Mouse (Mus musculus): ENCODE measurements around the gene Olfr51.
A peak's percentile ranks its signal among the peaks of the same experiment; 100 is the strongest.
"Not testable (repeated sequence)": the region's sequence is repeated elsewhere in the genome, so short reads cannot be mapped to it uniquely, and the experiment has no call there.

Olfr51 gene

GRCm38 (mm10) chr11:51003296-51003695 is at the start of gene Olfr51:
Olfr51 (plus strand) TSS chr11:51003596.
- no peak for DNase-seq (ENCODE audit: low read depth, low spot score)

GRCm38 (mm10) chr11:50953665-50954064 is 49.7 kb upstream of the Olfr51 start, which contains the start of gene Prop1:
Prop1 (minus strand) TSS chr11:50953765.
- DNase-seq (ENCODE audit: low read depth, low spot score) = no peak

- DNase-seq (ENCODE audit: low read depth, low spot score) = no peak
Measured at GRCm38 (mm10) chr11:50964886-50965285, 38.5 kb upstream of the Olfr51 start.

GRCm38 (mm10) chr11:50966230-50966629 is 37.2 kb upstream of the Olfr51 start, which contains the start of gene Olfr1378:
Olfr1378 (plus strand) TSS chr11:50966530.
- no peak for DNase-seq (ENCODE audit: low read depth, low spot score)

- DNase-seq (ENCODE audit: low read depth, low spot score) = no peak
Measured at GRCm38 (mm10) chr11:50977216-50977615, 26.2 kb upstream of the Olfr51 start.

GRCm38 (mm10) chr11:50981667-50982066 is 21.7 kb upstream of the Olfr51 start, which contains the start of gene Olfr1377:
Olfr1377 (plus strand) TSS chr11:50981967.
- no peak for DNase-seq (ENCODE audit: low read depth, low spot score)

- no peak for DNase-seq (ENCODE audit: low read depth, low spot score)
Measured at GRCm38 (mm10) chr11:51011821-51012220, 8.4 kb downstream of the Olfr51 start.

GRCm38 (mm10) chr11:51013936-51014335 is 10.5 kb downstream of the Olfr51 start, which contains the start of gene Olfr54:
Olfr54 (plus strand) TSS chr11:51014236.
- DNase-seq (ENCODE audit: low read depth, low spot score) = no peak

GRCm38 (mm10) chr11:51016341-51016740 is 12.9 kb downstream of the Olfr51 start:
- DNase-seq (ENCODE audit: low read depth, low spot score) = no peak

GRCm38 (mm10) chr11:51026811-51027210 is 23.4 kb downstream of the Olfr51 start:
- DNase-seq (ENCODE audit: low read depth, low spot score) = not testable (repeated sequence)

- DNase-seq (ENCODE audit: low read depth, low spot score) = not testable (repeated sequence)
Measured at GRCm38 (mm10) chr11:51029381-51029780, 26.0 kb downstream of the Olfr51 start.

- no peak for DNase-seq (ENCODE audit: low read depth, low spot score)
Measured at GRCm38 (mm10) chr11:51030225-51030624, 26.8 kb downstream of the Olfr51 start.

- DNase-seq (ENCODE audit: low read depth, low spot score) = peak; percentile 28
Measured at GRCm38 (mm10) chr11:51032851-51033250, 29.5 kb downstream of the Olfr51 start.

- DNase-seq (ENCODE audit: low read depth, low spot score) = not testable (repeated sequence)
Measured at GRCm38 (mm10) chr11:51034141-51034540, 30.7 kb downstream of the Olfr51 start.

GRCm38 (mm10) chr11:51035951-51036350 is 32.6 kb downstream of the Olfr51 start:
- DNase-seq (ENCODE audit: low read depth, low spot score) = no peak

- DNase-seq (ENCODE audit: low read depth, low spot score) = not testable (repeated sequence)
Measured at GRCm38 (mm10) chr11:51044776-51045175, 41.4 kb downstream of the Olfr51 start.

GRCm38 (mm10) chr11:51047809-51048208 is 44.4 kb downstream of the Olfr51 start, which contains the start of gene Olfr1375:
Olfr1375 (plus strand) TSS chr11:51048109.
- DNase-seq (ENCODE audit: low read depth, low spot score) = not testable (repeated sequence)

GRCm38 (mm10) chr11:51051678-51052077 is 48.3 kb downstream of the Olfr51 start:
- no peak for DNase-seq (ENCODE audit: low read depth, low spot score)

- no peak for DNase-seq (ENCODE audit: low read depth, low spot score)
Measured at GRCm38 (mm10) chr11:51053230-51053629, 49.8 kb downstream of the Olfr51 start.

GRCm38 (mm10) chr11:51059151-51059571 is 55.8 kb downstream of the Olfr51 start, which contains the start of gene Zfp354a:
Zfp354a (plus strand) TSS chr11:51059257.
- peak; percentile 86 for DNase-seq (ENCODE audit: low read depth, low spot score)
